Mouse (Mus musculus) liver, adult 2 months (tissue): ENCODE measurements around the gene Angptl2. TPM values are rescaled to one million over a fixed set of nuclear protein-coding genes. Genes with fewer than 3 reads are reported as not detected.
A peak's percentile ranks its signal among the peaks of the same experiment; 100 is the strongest.

Experiments
- DNase-seq: peaks from one replicate; pipeline ENCODE4 v3.0.0-alpha.2; 2011; ENCODE audit warnings: low read depth, low spot score; ENCODE audit errors: extremely low read depth
- H3K27ac ChIP-seq: fragments of 200-500 bp; replicated peaks from 2 replicates; pipeline ENCODE4 v1.5.1; 2012; ENCODE audit warnings: low read depth, mild to moderate bottlenecking, control low read depth, inconsistent platforms, low read length; ENCODE audit not compliant: insufficient read depth
- H3K27me3 ChIP-seq: fragments of 200-500 bp; 2 replicates; pipeline ENCODE4 v1.6.1; 2012; ENCODE audit warnings: mild to moderate bottlenecking, moderate library complexity, low read length, inconsistent platforms; ENCODE audit not compliant: control insufficient read depth, insufficient read depth
- H3K36me3 ChIP-seq: fragments of 200-500 bp; 2 replicates; pipeline ENCODE4 v1.6.1; 2012; ENCODE audit warnings: low read length, inconsistent platforms; ENCODE audit not compliant: control insufficient read depth, insufficient read depth
- H3K4me1 ChIP-seq: fragments of 200-500 bp; 2 replicates; pipeline ENCODE4 v1.6.1; 2011; ENCODE audit warnings: low read length; ENCODE audit not compliant: control insufficient read depth, insufficient read depth
- H3K4me3 ChIP-seq: fragments of 200-500 bp; 2 replicates; pipeline ENCODE4 v1.5.1; 2011; ENCODE audit warnings: low read depth, mild to moderate bottlenecking, control low read depth, low read length, moderate library complexity; ENCODE audit not compliant: insufficient read depth
- H3K79me2 ChIP-seq: fragments of 200-500 bp; 2 replicates; pipeline ENCODE4 v1.6.1; 2012; ENCODE audit warnings: inconsistent platforms, mild to moderate bottlenecking, low read length, moderate library complexity; ENCODE audit not compliant: control insufficient read depth, insufficient read depth
- H3K9ac ChIP-seq: fragments of 200-500 bp; 2 replicates; pipeline ENCODE4 v1.6.1; 2012; ENCODE audit warnings: low read depth, mild to moderate bottlenecking, control low read depth, inconsistent platforms, low read length
- CTCF ChIP-seq: fragments of 200-500 bp; IDR thresholded peaks from 2 replicates; pipeline ENCODE4 v1.5.1; 2011; ENCODE audit warnings: low read depth, low read length, control low read depth
- POLR2A ChIP-seq: fragments of 200-500 bp; IDR thresholded peaks from 2 replicates; pipeline ENCODE4 v1.6.1; 2011; ENCODE audit warnings: low read length, control low read depth; ENCODE audit not compliant: insufficient read depth; ENCODE audit errors: extremely low read depth
- WGBS: fragments of 180-500 bp; shearing (Covaris S2); methylation state at CpG from one replicate; pipeline ENCODE4 v1.1.7; 2018; 5-methylcytosine and 5-hydroxymethylcytosine counted together
- polyA plus RNA-seq: library from polyadenylated mRNA; depleted of rRNA; stranded (reverse); fragments of >200 nt; gene quantifications from 2 replicates; pipeline ENCODE4 v1.2.3, GENCODE M21; 2012
- total RNA-seq: library from RNA; depleted of rRNA; stranded (reverse); fragments of >200 nt; gene quantifications from 2 replicates; pipeline ENCODE4 v1.2.3, GENCODE M21; 2014

The Angptl2 gene
- total and polyA plus RNA-seq, 2 experiments, result 11.3 to 17.0 TPM

DNA sequence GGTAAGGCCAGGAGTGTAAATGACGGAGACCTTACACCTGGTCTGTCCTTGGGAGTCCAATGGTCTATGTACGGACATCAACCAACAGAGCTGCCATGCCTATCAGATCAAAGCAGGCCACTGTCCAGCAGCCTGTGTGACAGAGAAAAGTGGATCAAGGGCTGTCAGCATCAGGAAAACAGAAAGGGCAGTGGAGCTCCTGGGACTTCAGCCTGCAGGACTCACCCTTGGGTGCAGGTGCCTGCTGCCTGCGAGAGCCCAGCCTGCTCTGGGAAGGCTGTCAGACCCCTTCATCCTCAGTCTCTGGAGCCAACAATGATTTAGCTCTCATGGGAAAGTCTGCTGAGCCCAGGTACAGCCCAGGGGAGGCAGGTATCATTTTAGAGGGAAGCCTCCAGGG, 45.6 kb downstream of the Angptl2 start:
- no peak overlapping the region for H3K27ac ChIP-seq
- WGBS, result 89% methylated on average over 3 of the region's 3 CpGs
- H3K4me3 ChIP-seq, result no peak overlapping the region
- peaks cover 6% of the 10 kb centered on the region for H3K4me1 ChIP-seq
- no peak for DNase-seq
- TF ChIP-seq CTCF, result no peak
- TF ChIP-seq POLR2A, result no peak
- H3K9ac ChIP-seq, result no peak overlapping the region
- H3K36me3 ChIP-seq, result no peaks in the 10 kb centered on the region; the same call in 1 of the 2 replicates
- H3K27me3 ChIP-seq, result no peaks in the 10 kb centered on the region
- H3K79me2 ChIP-seq, result no peaks in the 10 kb centered on the region

- Histone ChIP-seq H3K36me3 (no peaks in the 10 kb centered on the region; the same call in 1 of the 2 replicates), H3K9ac (no peak overlapping the region), H3K4me3 (no peak overlapping the region), H3K4me1 (peaks cover 1% of the 10 kb centered on the region), H3K27ac (no peak overlapping the region), H3K79me2 (no peaks in the 10 kb centered on the region), H3K27me3 (no peaks in the 10 kb centered on the region)
- TF ChIP-seq CTCF (no peak), POLR2A (no peak)
- WGBS, result 81% methylated on average over 3 of the region's 3 CpGs
- no peak for DNase-seq
Observed at GRCm38 (mm10) chr2:33265793-33266192, 49.9 kb downstream of the Angptl2 start.

- peaks cover 3% of the 10 kb centered on the region for H3K4me1 ChIP-seq
- 92% methylated on average over 1 of the region's 1 CpGs for WGBS
- no peaks in the 10 kb centered on the region for H3K79me2 ChIP-seq
- no peak for DNase-seq
- H3K27ac ChIP-seq, result no peak overlapping the region
- H3K9ac ChIP-seq, result no peak overlapping the region
- no peak overlapping the region for H3K4me3 ChIP-seq
- no peaks in the 10 kb centered on the region; the same call in 1 of the 2 replicates for H3K36me3 ChIP-seq
- TF ChIP-seq CTCF (no peak), POLR2A (no peak)
- no peaks in the 10 kb centered on the region for H3K27me3 ChIP-seq
Observed at GRCm38 (mm10) chr2:33267075-33267474, 51.2 kb downstream of the Angptl2 start.

DNA sequence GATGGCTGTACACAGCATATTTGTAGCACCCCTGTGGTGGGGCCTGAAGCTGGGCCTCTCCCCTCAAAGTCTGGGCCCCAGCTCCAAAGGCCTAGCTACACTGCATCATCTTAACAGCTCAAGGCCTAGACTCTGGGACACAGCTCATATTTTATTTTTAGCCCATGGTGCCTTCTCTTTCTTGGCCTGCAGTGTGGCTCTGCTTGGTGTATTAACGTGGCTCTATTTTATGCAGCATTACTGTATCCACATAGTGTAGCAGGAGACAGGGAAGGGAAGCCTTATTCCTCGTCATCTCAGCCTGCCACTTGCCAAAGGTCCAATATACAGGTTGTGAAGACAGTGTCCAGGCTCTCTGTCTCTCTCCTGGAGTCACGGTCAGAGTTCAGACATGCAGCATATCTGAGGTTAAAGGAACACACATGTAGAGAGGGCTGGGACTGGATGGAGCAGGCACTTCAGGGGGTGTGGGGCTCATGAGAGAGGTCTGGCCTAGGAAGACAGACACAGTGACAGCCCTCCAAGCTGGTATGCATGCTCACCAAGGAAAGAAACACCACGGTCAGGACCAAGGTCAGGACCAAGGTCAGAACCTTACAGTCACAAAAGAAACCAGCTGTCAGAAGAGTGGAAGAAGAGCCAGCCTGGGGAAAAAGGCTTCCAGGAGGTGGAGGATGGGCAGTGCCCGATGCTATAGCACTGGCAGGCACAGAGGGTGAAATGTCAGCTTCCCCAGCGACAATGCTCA, 52.7 kb downstream of the Angptl2 start:
- no peak overlapping the region for H3K9ac ChIP-seq
- no peaks in the 10 kb centered on the region; the same call in 1 of the 2 replicates for H3K36me3 ChIP-seq
- H3K79me2 ChIP-seq, result no peaks in the 10 kb centered on the region
- TF ChIP-seq POLR2A (no peak), CTCF (no peak)
- no peak overlapping the region for H3K4me3 ChIP-seq
- DNase-seq, result no peak
- 84% methylated on average over 6 of the region's 6 CpGs for WGBS
- no peak overlapping the region for H3K27ac ChIP-seq
- no peaks in the 10 kb centered on the region for H3K27me3 ChIP-seq
- H3K4me1 ChIP-seq, result peaks cover 3% of the 10 kb centered on the region

DNA sequence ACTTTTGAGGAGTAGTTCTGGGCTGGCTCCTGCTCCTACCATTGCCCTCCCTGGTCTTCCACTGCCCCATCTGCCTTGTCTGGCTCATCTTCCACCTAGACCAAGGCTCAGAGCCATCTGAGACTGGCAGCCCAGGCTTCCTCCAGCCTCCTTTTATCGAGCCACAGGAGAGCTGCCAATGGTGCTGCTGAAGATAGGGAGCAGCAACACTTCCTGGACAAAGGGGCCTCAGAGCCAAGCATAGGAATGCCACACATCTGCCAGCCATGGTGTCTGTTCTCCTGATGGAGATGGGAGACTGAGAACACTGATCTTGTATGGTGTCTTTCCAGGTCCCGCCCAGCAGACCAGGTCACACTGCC, 53.2 kb downstream of the Angptl2 start:
- Histone ChIP-seq H3K79me2 (no peaks in the 10 kb centered on the region), H3K27me3 (no peaks in the 10 kb centered on the region), H3K4me3 (no peak overlapping the region), H3K4me1 (peaks cover 3% of the 10 kb centered on the region), H3K36me3 (no peaks in the 10 kb centered on the region; the same call in 1 of the 2 replicates), H3K27ac (no peak overlapping the region), H3K9ac (no peak overlapping the region)
- TF ChIP-seq POLR2A (no peak), CTCF (no peak)
- WGBS, result 83% methylated on average over 2 of the region's 2 CpGs
- DNase-seq, result no peak

DNA sequence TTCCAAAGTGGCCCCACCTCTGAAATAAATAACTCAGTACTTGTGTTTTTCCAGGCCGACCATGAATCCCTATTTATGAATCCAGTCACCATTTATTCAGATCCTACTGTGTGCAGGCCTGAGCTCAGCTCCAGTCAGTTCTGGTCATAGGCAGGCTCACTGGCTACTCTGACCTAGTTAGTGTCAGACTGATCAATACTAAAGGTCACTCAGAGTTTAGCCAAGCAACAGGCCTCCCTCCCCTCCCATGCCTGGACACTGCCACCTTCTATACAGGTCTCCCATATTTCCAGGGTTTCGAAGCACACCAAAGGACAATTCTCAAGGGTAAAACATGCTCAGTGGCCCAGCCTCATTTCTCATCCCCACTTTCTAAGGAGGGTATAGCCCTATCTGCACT, 54.7 kb downstream of the Angptl2 start:
- Histone ChIP-seq H3K4me3 (no peak overlapping the region), H3K27ac (no peak overlapping the region), H3K9ac (no peak overlapping the region), H3K79me2 (no peaks in the 10 kb centered on the region), H3K27me3 (no peaks in the 10 kb centered on the region), H3K4me1 (peaks cover 3% of the 10 kb centered on the region), H3K36me3 (no peaks in the 10 kb centered on the region)
- TF ChIP-seq CTCF (no peak), POLR2A (no peak)
- peak; percentile 77 for DNase-seq
- 24% methylated on average over 2 of the region's 2 CpGs for WGBS
